Mouse (Mus musculus) midbrain, embryonic 12.5 days (tissue): Measurements from ENCODE around the gene Nadk. TPM values are rescaled to one million over a fixed set of nuclear protein-coding genes. Genes with fewer than 3 reads are reported as not detected.

ENCODE experiments used
- ATAC-seq: fragments of 200-750 bp; cut with Nextera tagmentation; 2 replicates; pipeline ENCODE4 v1.8.0; 2017; ENCODE audit warnings: low read depth, moderate TSS enrichment, moderate library complexity; ENCODE audit not compliant: low FRiP score
- H3K27ac ChIP-seq: fragments of 300-500 bp; sonication (generic); replicated peaks from 2 replicates; pipeline ENCODE4 v1.5.1; 2016; ENCODE audit warnings: mild to moderate bottlenecking
- H3K27me3 ChIP-seq: fragments of 300-500 bp; sonication (generic); 2 replicates; pipeline ENCODE4 v1.6.1; 2016; ENCODE audit warnings: mild to moderate bottlenecking
- H3K36me3 ChIP-seq: fragments of 300-500 bp; sonication (generic); 2 replicates; pipeline ENCODE4 v1.6.1; 2016
- H3K4me1 ChIP-seq: fragments of 300-500 bp; sonication (generic); 2 replicates; pipeline ENCODE4 v1.6.1; 2016
- H3K4me2 ChIP-seq: fragments of 300-500 bp; sonication (generic); replicated peaks from 2 replicates; pipeline ENCODE4 v1.6.1; 2016; ENCODE audit warnings: mild to moderate bottlenecking, moderate library complexity
- H3K4me3 ChIP-seq: fragments of 300-500 bp; sonication (generic); 2 replicates; pipeline ENCODE4 v1.5.1; 2016; ENCODE audit warnings: mild to moderate bottlenecking
- H3K9ac ChIP-seq: fragments of 300-500 bp; sonication (generic); replicated peaks from 2 replicates; pipeline ENCODE4 v1.6.1; 2016; ENCODE audit warnings: mild to moderate bottlenecking, moderate library complexity
- H3K9me3 ChIP-seq: fragments of 300-500 bp; sonication (generic); 2 replicates; pipeline ENCODE4 v1.6.1; 2016; ENCODE audit warnings: mild to moderate bottlenecking
- WGBS: fragments of 180-500 bp; shearing (Covaris S2); methylation state at CpG from one replicate; pipeline ENCODE4 v1.1.7; 2016; 5-methylcytosine and 5-hydroxymethylcytosine counted together
- polyA plus RNA-seq: library from polyadenylated mRNA; unstranded; fragments of >200 nt; fragmentation: Nextera tagmentation; extraction: Ambion mirVana; gene quantifications from 2 replicates; pipeline ENCODE4 v1.2.1, GENCODE M21; 2016

Nadk gene
- polyA plus RNA-seq, 1 experiment from 2014 or later = 96.6 TPM

DNA sequence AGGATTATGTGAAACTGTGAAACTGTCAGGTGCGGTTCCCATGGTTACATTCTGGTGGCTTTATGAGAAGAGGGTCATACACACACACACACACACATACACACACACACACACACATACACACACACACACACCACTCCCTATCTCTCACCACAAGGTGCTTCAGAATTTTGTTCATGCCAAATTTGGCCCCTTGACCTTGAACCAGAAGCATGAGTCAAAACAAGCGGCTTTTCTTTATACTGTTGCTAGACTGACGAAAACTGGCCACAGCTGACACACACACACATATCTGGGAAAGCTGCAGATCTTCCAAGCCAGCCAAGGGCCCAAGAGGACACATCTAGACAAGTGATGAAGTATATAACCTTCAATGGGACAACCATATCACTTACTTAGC is 33.6 kb downstream of the Nadk start:
- ATAC-seq = no peak
- Histone ChIP-seq H3K27ac (no peak overlapping the region), H3K4me1 (no peaks in the 10 kb centered on the region), H3K9me3 (no peaks in the 10 kb centered on the region), H3K36me3 (no peaks in the 10 kb centered on the region), H3K9ac (no peak overlapping the region), H3K27me3 (no peaks in the 10 kb centered on the region), H3K4me3 (no peak overlapping the region), H3K4me2 (no peak overlapping the region)
- WGBS = 84% methylated on average over 3 of the region's 3 CpGs

- 82% methylated on average over 5 of the region's 5 CpGs for WGBS
- H3K27me3 ChIP-seq = no peaks in the 10 kb centered on the region
Measured at GRCm38 (mm10) chr4:155596606-155597005, 34.4 kb downstream of the Nadk start.

GRCm38 (mm10) chr4:155598536-155598935 is 36.4 kb downstream of the Nadk start:
- ATAC-seq = no peak
- Histone ChIP-seq H3K4me2 (no peak overlapping the region), H3K4me3 (no peak overlapping the region), H3K27ac (no peak overlapping the region), H3K4me1 (peaks cover 15% of the 10 kb centered on the region), H3K27me3 (no peaks in the 10 kb centered on the region), H3K9me3 (no peaks in the 10 kb centered on the region), H3K9ac (no peak overlapping the region), H3K36me3 (no peaks in the 10 kb centered on the region)
- WGBS = 26% methylated on average over 20 of the region's 20 CpGs

More at GRCm38 (mm10) chr4:155596606-155597005, 34.4 kb downstream of the Nadk start:
- H3K9ac ChIP-seq = no peak overlapping the region
- H3K27ac ChIP-seq = no peak overlapping the region
- H3K4me3 ChIP-seq = no peak overlapping the region
- no peaks in the 10 kb centered on the region for H3K36me3 ChIP-seq
- ATAC-seq = no peak
- H3K4me2 ChIP-seq = no peak overlapping the region
- H3K9me3 ChIP-seq = no peaks in the 10 kb centered on the region
- H3K4me1 ChIP-seq = no peaks in the 10 kb centered on the region

DNA sequence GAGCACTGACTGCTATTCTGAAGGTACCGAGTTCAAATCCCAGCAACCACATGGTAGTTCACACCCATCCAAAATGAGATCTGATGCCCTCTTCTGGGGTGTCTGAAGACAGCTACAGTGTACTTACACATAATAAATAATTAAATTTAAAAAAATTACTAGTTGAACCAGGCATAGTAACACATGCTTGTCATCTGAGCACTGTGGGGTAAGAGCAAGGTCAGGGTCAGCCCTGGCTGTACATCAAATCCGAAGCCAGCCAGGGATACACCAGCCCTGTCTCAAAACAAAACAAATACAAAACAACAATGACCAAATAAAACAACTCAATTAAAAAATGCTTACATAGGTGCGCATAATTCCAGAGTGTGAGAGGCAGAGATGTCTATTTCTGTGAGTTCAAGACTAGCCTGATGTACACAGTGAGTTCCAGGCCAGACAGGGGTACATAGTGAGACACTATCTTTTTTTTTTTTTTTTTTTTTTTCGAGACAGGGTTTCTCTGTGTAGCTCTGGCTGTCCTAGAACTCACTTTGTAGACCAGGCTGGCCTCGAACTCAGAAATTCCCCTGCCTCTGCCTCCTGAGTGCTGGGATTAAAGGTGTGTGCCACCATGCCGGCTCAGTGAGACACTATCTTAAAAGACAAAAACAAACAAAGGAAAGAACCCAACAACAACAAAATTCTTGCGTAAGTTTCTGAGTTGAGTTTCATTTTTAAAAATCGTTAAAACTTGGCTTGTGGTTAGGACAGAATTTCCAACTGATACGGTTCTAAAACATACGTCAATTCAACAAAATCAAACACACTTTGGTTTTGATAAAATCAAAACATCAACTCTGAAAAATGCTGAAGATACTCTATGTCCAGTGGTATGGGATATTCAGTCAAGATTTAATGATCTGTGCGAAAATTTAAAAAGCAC is 38.0 kb downstream of the Nadk start:
- WGBS = 90% methylated on average over 11 of the region's 11 CpGs
- Histone ChIP-seq H3K4me2 (peak overlapping the region; percentile 93), H3K27me3 (no peaks in the 10 kb centered on the region), H3K27ac (peak overlapping the region; percentile 99), H3K36me3 (peaks cover 4% of the 10 kb centered on the region; the same call in 1 of the 2 replicates), H3K9ac (peak overlapping the region; percentile 95; the same call in 1 of the 2 replicates), H3K4me1 (peaks cover 18% of the 10 kb centered on the region), H3K9me3 (no peaks in the 10 kb centered on the region), H3K4me3 (peak overlapping the region; percentile 98)
- no peak for ATAC-seq

- Histone ChIP-seq H3K36me3 (peaks cover 8% of the 10 kb centered on the region), H3K4me2 (peak within 1 kb of the TSS; percentile 93), H3K9ac (peak within 1 kb of the TSS; percentile 95), H3K9me3 (no peaks in the 10 kb centered on the region), H3K4me3 (peak within 1 kb of the TSS; percentile 98), H3K4me1 (peaks cover 18% of the 10 kb centered on the region), H3K27me3 (no peaks in the 10 kb centered on the region), H3K27ac (peak within 1 kb of the TSS; percentile 99)
- WGBS = under 1% methylated on average over 64 of the region's 65 CpGs
- peak; percentile 95 for ATAC-seq
Measured at GRCm38 (mm10) chr4:155601091-155601996, 39.2 kb downstream of the Nadk start, which contains the start of gene Slc35e2. Gene Slc35e2, plus strand, starts transcription at chr4:155601416.

DNA sequence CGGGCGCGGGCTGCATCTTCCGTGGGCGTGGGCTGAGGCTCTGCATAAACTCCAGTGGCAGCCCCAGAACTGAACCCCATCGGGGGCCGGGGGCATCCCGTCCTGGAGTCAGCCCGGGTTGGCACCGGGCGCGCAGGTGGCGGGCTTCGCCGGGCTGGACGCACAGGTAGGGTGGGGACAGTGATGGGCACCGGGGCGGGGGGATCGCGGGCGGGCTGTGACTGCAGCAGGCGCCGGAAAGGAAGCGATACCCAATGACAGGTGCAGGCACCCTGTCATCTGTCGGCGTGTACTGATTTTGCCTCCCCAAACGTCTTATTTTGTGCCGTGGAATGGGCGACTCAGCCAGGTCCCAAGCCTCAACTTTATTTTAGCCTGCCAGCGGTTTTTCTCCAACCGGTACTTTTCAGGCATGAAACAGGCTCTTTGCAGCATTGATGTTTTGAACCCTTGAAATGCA is 39.8 kb downstream of the Nadk start:
- H3K36me3 ChIP-seq = peaks cover 14% of the 10 kb centered on the region
- WGBS = 2% methylated on average over 31 of the region's 31 CpGs
- H3K27me3 ChIP-seq = no peaks in the 10 kb centered on the region
- peak overlapping the region; percentile 98 for H3K4me3 ChIP-seq
- H3K4me2 ChIP-seq = peak overlapping the region; percentile 93
- H3K9me3 ChIP-seq = no peaks in the 10 kb centered on the region
- H3K27ac ChIP-seq = peak overlapping the region; percentile 99
- peak overlapping the region; percentile 95 for H3K9ac ChIP-seq
- ATAC-seq = no peak
- H3K4me1 ChIP-seq = peaks cover 18% of the 10 kb centered on the region

DNA sequence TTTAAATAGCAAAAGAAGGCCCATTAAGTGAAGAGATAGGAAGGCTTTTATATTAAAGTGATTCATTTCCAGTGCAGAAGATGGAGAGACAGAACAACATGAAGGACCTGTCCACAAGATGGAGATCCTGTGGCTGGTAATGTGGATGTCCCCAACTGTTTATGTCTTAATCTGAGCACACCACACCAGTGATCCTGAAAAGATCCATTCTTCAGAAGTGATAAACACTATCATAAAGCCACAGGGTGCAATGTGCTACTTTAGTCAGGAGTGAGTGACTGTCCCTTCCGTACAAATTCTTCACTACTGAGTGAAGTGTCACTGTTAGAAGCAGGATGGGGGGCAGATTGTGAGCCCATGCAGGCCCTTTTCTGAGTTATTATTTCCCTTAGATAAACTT is 40.6 kb downstream of the Nadk start:
- Histone ChIP-seq H3K9me3 (no peaks in the 10 kb centered on the region), H3K36me3 (peaks cover 14% of the 10 kb centered on the region), H3K27me3 (no peaks in the 10 kb centered on the region), H3K4me3 (peak overlapping the region; percentile 98), H3K4me2 (peak overlapping the region; percentile 93), H3K4me1 (peaks cover 18% of the 10 kb centered on the region), H3K27ac (no peak overlapping the region), H3K9ac (peak overlapping the region; percentile 95)
- 89% methylated on average over 1 of the region's 1 CpGs for WGBS
- no peak for ATAC-seq

GRCm38 (mm10) chr4:155603801-155604200 is 41.6 kb downstream of the Nadk start:
- H3K9me3 ChIP-seq = no peaks in the 10 kb centered on the region
- H3K27me3 ChIP-seq = no peaks in the 10 kb centered on the region
- H3K27ac ChIP-seq = no peak overlapping the region
- peaks cover 14% of the 10 kb centered on the region for H3K36me3 ChIP-seq
- no peak overlapping the region for H3K4me2 ChIP-seq
- no peak overlapping the region for H3K4me3 ChIP-seq
- H3K9ac ChIP-seq = no peak overlapping the region
- no peak for ATAC-seq
- peaks cover 18% of the 10 kb centered on the region for H3K4me1 ChIP-seq
- WGBS = 92% methylated on average over 6 of the region's 6 CpGs

- Histone ChIP-seq H3K27ac (no peak overlapping the region), H3K4me1 (peaks cover 18% of the 10 kb centered on the region), H3K36me3 (peaks cover 19% of the 10 kb centered on the region), H3K9ac (no peak overlapping the region), H3K27me3 (no peaks in the 10 kb centered on the region), H3K4me2 (no peak overlapping the region), H3K9me3 (no peaks in the 10 kb centered on the region), H3K4me3 (no peak overlapping the region)
- 92% methylated on average over 4 of the region's 4 CpGs for WGBS
- ATAC-seq = no peak
Measured at GRCm38 (mm10) chr4:155605132-155605531, 43.0 kb downstream of the Nadk start.

GRCm38 (mm10) chr4:155606825-155607224 is 44.6 kb downstream of the Nadk start:
- no peak for ATAC-seq
- Histone ChIP-seq H3K27me3 (no peaks in the 10 kb centered on the region), H3K27ac (no peak overlapping the region), H3K4me2 (no peak overlapping the region), H3K9ac (no peak overlapping the region), H3K4me1 (peaks cover 18% of the 10 kb centered on the region), H3K4me3 (no peak overlapping the region), H3K9me3 (no peaks in the 10 kb centered on the region), H3K36me3 (peaks cover 33% of the 10 kb centered on the region)
- 88% methylated on average over 2 of the region's 2 CpGs for WGBS

DNA sequence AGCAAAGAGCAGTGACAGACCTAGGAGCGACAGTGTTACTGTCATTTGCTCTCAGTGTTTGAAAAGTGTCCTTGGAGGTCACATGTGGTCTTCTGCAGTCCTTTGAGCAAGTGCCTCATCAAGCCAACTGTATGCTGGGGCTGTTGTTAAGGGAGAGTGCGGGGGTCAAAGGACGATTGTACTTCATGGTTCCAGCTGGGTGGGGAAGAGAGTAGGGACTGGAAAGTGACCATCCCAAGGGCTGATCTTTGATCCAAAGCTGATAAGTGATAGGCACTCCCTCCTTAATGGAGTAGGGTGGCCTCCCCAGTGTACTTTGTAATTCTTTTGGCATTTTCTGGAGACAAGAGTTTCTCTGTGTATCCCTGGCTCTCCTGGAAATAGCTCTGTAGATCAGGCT is 49.7 kb downstream of the Nadk start:
- Histone ChIP-seq H3K4me1 (no peaks in the 10 kb centered on the region), H3K4me2 (no peak overlapping the region), H3K9me3 (no peaks in the 10 kb centered on the region), H3K27me3 (no peaks in the 10 kb centered on the region), H3K4me3 (no peak overlapping the region), H3K36me3 (peaks cover 66% of the 10 kb centered on the region), H3K9ac (no peak overlapping the region), H3K27ac (no peak overlapping the region)
- no peak for ATAC-seq
- 93% methylated on average over 3 of the region's 3 CpGs for WGBS

DNA sequence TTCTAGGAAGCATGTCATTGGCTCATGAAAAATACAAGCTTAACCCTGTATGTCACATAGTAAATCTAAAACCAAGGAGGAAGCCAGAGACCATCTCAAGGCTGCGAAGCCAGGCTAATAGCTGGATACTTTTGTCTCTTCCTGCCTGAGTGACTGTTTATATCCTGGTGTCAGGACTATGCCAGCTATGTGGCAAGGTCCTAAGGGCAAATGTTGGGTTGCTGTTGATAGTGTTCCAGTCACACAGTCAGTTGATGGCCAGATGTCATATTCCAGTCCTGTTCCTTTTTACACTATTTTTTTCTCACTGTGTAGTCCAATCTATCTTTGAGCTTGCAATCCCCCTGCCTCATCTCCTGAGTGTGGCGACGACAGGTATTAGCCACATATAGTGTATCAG is 51.1 kb downstream of the Nadk start:
- Histone ChIP-seq H3K9ac (no peak overlapping the region), H3K27me3 (no peaks in the 10 kb centered on the region), H3K27ac (no peak overlapping the region), H3K4me2 (no peak overlapping the region), H3K4me1 (no peaks in the 10 kb centered on the region), H3K4me3 (no peak overlapping the region), H3K9me3 (no peaks in the 10 kb centered on the region), H3K36me3 (peaks cover 80% of the 10 kb centered on the region)
- WGBS = 96% methylated on average over 3 of the region's 3 CpGs
- no peak for ATAC-seq
